Mouse (Mus musculus): ENCODE measurements at regions not wholly inside any gene's neighbourhood (a gene's known extent, or its start where the extent isn't known, plus 50 kb on each side); places are given as distances from the start of the nearest gene placed in this dataset.

DNA sequence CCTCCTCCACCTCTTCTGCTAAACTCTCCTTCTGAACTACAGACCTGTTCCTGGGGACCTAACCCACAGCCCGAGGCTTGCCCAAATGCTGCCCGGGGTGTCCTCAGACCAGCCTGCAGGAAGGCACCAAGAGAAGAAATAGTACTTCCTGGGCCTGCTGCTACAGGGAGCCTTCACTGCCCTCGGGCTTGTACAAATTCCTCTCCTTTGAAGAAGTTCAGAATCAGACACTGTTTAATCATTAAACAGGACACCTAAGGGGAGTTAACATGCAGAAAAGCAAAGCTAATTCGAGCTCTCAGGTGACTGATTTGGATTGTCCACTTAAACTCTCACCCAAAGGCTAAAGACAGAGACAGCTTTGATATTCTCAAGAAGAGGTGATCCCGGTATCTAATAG, 651.8 kb downstream of the Dhx35 start:
- 58% methylated on average over 5 of the region's 5 CpGs for WGBS
- H3K27ac ChIP-seq (ENCODE audit: low read depth, low read length): no peak overlapping the region
- no peak overlapping the region for H3K4me3 ChIP-seq (ENCODE audit: low read depth, low read length)
- H3K27me3 ChIP-seq (replicated peaks; ENCODE audit: control insufficient read depth, insufficient read depth, low read length): no peaks in the 10 kb centered on the region
- no peak for DNase-seq (ENCODE audit: low spot score)
- no peaks in the 10 kb centered on the region for H3K4me1 ChIP-seq (replicated peaks; ENCODE audit: control insufficient read depth, insufficient read depth, low read length)
- no peaks in the 10 kb centered on the region for H3K9me3 ChIP-seq (ENCODE audit: control insufficient read depth, low read length)
- ATAC-seq (replicated peaks; ENCODE audit: low FRiP score): no peak
- no peaks in the 10 kb centered on the region for H3K36me3 ChIP-seq (ENCODE audit: control insufficient read depth, insufficient read depth, low read length)
- no peak overlapping the region for H3K4me2 ChIP-seq
- no peak overlapping the region for H3K9ac ChIP-seq (ENCODE audit: low read depth, low read length)

DNA sequence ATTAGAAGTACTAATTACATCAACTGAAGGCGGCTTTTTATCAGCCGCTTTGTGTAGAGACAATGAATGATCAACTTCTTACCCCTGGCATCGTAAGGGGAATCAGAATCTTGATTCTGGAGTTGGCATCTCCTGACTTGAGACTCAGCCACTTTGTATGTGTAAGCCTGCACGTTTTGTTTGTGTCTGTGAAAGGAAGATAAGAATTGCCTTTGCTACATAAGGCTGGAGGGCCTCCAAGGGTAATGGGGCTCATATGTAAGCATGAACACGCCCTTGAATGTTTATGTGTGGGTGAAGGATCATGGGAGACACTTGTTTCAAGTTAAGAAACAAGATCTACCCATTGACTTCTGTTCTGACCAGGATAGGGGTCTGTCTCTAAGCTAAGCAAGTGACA, 652.3 kb downstream of the Dhx35 start:
- Histone ChIP-seq H3K9me3 (ENCODE audit: control insufficient read depth, low read length) (no peaks in the 10 kb centered on the region), H3K4me3 (ENCODE audit: low read depth, low read length) (no peak overlapping the region), H3K4me1 (replicated peaks; ENCODE audit: control insufficient read depth, insufficient read depth, low read length) (no peaks in the 10 kb centered on the region), H3K9ac (ENCODE audit: low read depth, low read length) (no peak overlapping the region), H3K4me2 (no peak overlapping the region), H3K27ac (ENCODE audit: low read depth, low read length) (no peak overlapping the region), H3K36me3 (ENCODE audit: control insufficient read depth, insufficient read depth, low read length) (no peaks in the 10 kb centered on the region), H3K27me3 (replicated peaks; ENCODE audit: control insufficient read depth, insufficient read depth, low read length) (no peaks in the 10 kb centered on the region)
- DNase-seq (ENCODE audit: low spot score) (no peak), ATAC-seq (replicated peaks; ENCODE audit: low FRiP score) (no peak)
- 61% methylated on average over 5 of the region's 5 CpGs for WGBS

DNA sequence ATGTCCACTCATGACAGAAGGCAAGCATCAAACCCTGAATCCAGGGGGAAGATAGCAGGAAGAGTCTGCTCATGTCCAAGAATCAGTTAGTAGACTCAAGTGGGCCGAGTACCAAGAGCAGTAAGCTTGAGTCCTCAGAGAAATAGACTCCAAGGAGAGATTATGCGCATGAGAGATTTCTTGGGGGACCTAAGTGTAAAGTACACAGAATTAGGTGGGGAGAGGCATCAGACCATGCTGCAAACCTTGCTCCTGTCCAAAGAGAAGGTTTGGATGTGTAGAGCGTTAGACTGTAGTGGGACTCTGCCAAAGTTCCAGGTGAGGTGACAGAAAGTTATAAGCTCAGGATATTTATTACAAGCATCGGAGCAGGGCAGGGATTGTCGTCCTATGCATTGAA, 654.4 kb downstream of the Dhx35 start:
- Histone ChIP-seq H3K27me3 (replicated peaks; ENCODE audit: control insufficient read depth, insufficient read depth, low read length) (no peaks in the 10 kb centered on the region), H3K27ac (ENCODE audit: low read depth, low read length) (no peak overlapping the region), H3K4me1 (replicated peaks; ENCODE audit: control insufficient read depth, insufficient read depth, low read length) (no peaks in the 10 kb centered on the region), H3K4me3 (ENCODE audit: low read depth, low read length) (no peak overlapping the region), H3K36me3 (ENCODE audit: control insufficient read depth, insufficient read depth, low read length) (no peaks in the 10 kb centered on the region), H3K9me3 (ENCODE audit: control insufficient read depth, low read length) (no peaks in the 10 kb centered on the region), H3K9ac (ENCODE audit: low read depth, low read length) (no peak overlapping the region), H3K4me2 (no peak overlapping the region)
- DNase-seq (ENCODE audit: low spot score) (no peak), ATAC-seq (replicated peaks; ENCODE audit: low FRiP score) (no peak)
- WGBS: 87% methylated on average over 5 of the region's 5 CpGs

- no peak for ATAC-seq (replicated peaks; ENCODE audit: low FRiP score)
- Histone ChIP-seq H3K36me3 (ENCODE audit: control insufficient read depth, insufficient read depth, low read length) (no peaks in the 10 kb centered on the region), H3K27ac (ENCODE audit: low read depth, low read length) (no peak overlapping the region), H3K9ac (ENCODE audit: low read depth, low read length) (no peak overlapping the region), H3K4me3 (ENCODE audit: low read depth, low read length) (no peak overlapping the region), H3K27me3 (replicated peaks; ENCODE audit: control insufficient read depth, insufficient read depth, low read length) (no peaks in the 10 kb centered on the region), H3K4me2 (no peak overlapping the region), H3K4me1 (replicated peaks; ENCODE audit: control insufficient read depth, insufficient read depth, low read length) (no peaks in the 10 kb centered on the region), H3K9me3 (ENCODE audit: control insufficient read depth, low read length) (no peaks in the 10 kb centered on the region)
- WGBS: 59% methylated on average over 9 of the region's 9 CpGs
- no peak for DNase-seq (ENCODE audit: low spot score)
Measured at GRCm38 (mm10) chr2:159451439-159451838, 656.8 kb downstream of the Dhx35 start.

GRCm38 (mm10) chr2:159481399-159482080, 686.9 kb downstream of the Dhx35 start:
- no peaks in the 10 kb centered on the region for H3K36me3 ChIP-seq (ENCODE audit: control insufficient read depth, insufficient read depth, low read length)
- ATAC-seq (replicated peaks; ENCODE audit: low FRiP score) (no peak), DNase-seq (ENCODE audit: low spot score) (no peak)
- no peak overlapping the region for H3K4me3 ChIP-seq (ENCODE audit: low read depth, low read length)
- H3K9me3 ChIP-seq (ENCODE audit: control insufficient read depth, low read length): no peaks in the 10 kb centered on the region
- no peak overlapping the region for H3K9ac ChIP-seq (ENCODE audit: low read depth, low read length)
- H3K27me3 ChIP-seq (replicated peaks; ENCODE audit: control insufficient read depth, insufficient read depth, low read length): no peaks in the 10 kb centered on the region
- no peak overlapping the region for H3K4me2 ChIP-seq
- H3K4me1 ChIP-seq (replicated peaks; ENCODE audit: control insufficient read depth, insufficient read depth, low read length): no peaks in the 10 kb centered on the region
- 74% methylated on average over 6 of the region's 6 CpGs for WGBS
- no peak overlapping the region for H3K27ac ChIP-seq (ENCODE audit: low read depth, low read length)

- Histone ChIP-seq H3K9ac (ENCODE audit: low read depth, low read length) (no peak overlapping the region), H3K27ac (ENCODE audit: low read depth, low read length) (no peak overlapping the region), H3K36me3 (ENCODE audit: control insufficient read depth, insufficient read depth, low read length) (no peaks in the 10 kb centered on the region), H3K9me3 (ENCODE audit: control insufficient read depth, low read length) (no peaks in the 10 kb centered on the region), H3K4me2 (no peak overlapping the region), H3K4me3 (ENCODE audit: low read depth, low read length) (no peak overlapping the region), H3K27me3 (replicated peaks; ENCODE audit: control insufficient read depth, insufficient read depth, low read length) (no peaks in the 10 kb centered on the region), H3K4me1 (replicated peaks; ENCODE audit: control insufficient read depth, insufficient read depth, low read length) (no peaks in the 10 kb centered on the region)
- 72% methylated on average over 3 of the region's 3 CpGs for WGBS
- ATAC-seq (replicated peaks; ENCODE audit: low FRiP score) (no peak), DNase-seq (ENCODE audit: low spot score) (no peak)
Measured at GRCm38 (mm10) chr2:159491090-159491489, 696.5 kb downstream of the Dhx35 start.

- no peaks in the 10 kb centered on the region for H3K36me3 ChIP-seq (ENCODE audit: control insufficient read depth, insufficient read depth, low read length)
- H3K27ac ChIP-seq (ENCODE audit: low read depth, low read length): no peak overlapping the region
- no peak overlapping the region for H3K4me3 ChIP-seq (ENCODE audit: low read depth, low read length)
- ATAC-seq (replicated peaks; ENCODE audit: low FRiP score) (no peak), DNase-seq (ENCODE audit: low spot score) (no peak)
- H3K4me2 ChIP-seq: no peak overlapping the region
- H3K9me3 ChIP-seq (ENCODE audit: control insufficient read depth, low read length): no peaks in the 10 kb centered on the region
- H3K4me1 ChIP-seq (replicated peaks; ENCODE audit: control insufficient read depth, insufficient read depth, low read length): no peaks in the 10 kb centered on the region
- 58% methylated on average over 2 of the region's 2 CpGs for WGBS
- H3K9ac ChIP-seq (ENCODE audit: low read depth, low read length): no peak overlapping the region
- no peaks in the 10 kb centered on the region for H3K27me3 ChIP-seq (replicated peaks; ENCODE audit: control insufficient read depth, insufficient read depth, low read length)
Measured at GRCm38 (mm10) chr2:159498691-159499090, 704.1 kb downstream of the Dhx35 start.

- H3K36me3 ChIP-seq (ENCODE audit: control insufficient read depth, insufficient read depth, low read length): no peaks in the 10 kb centered on the region
- ATAC-seq (replicated peaks; ENCODE audit: low FRiP score): no peak
- no peaks in the 10 kb centered on the region for H3K4me1 ChIP-seq (replicated peaks; ENCODE audit: control insufficient read depth, insufficient read depth, low read length)
- no peaks in the 10 kb centered on the region for H3K9me3 ChIP-seq (ENCODE audit: control insufficient read depth, low read length)
- no peak overlapping the region for H3K4me3 ChIP-seq (ENCODE audit: low read depth, low read length)
- DNase-seq (ENCODE audit: low spot score): no peak
- no peaks in the 10 kb centered on the region for H3K27me3 ChIP-seq (replicated peaks; ENCODE audit: control insufficient read depth, insufficient read depth, low read length)
- H3K9ac ChIP-seq (ENCODE audit: low read depth, low read length): no peak overlapping the region
- H3K27ac ChIP-seq (ENCODE audit: low read depth, low read length): no peak overlapping the region
- H3K4me2 ChIP-seq: no peak overlapping the region
- 67% methylated on average over 3 of the region's 3 CpGs for WGBS
Measured at GRCm38 (mm10) chr2:159501039-159501438, 706.4 kb downstream of the Dhx35 start.

- DNase-seq (ENCODE audit: low spot score) (no peak), ATAC-seq (replicated peaks; ENCODE audit: low FRiP score) (no peak)
- H3K4me2 ChIP-seq: no peak overlapping the region
- WGBS: 60% methylated on average over 4 of the region's 4 CpGs
- H3K9me3 ChIP-seq (ENCODE audit: control insufficient read depth, low read length): no peaks in the 10 kb centered on the region
- H3K36me3 ChIP-seq (ENCODE audit: control insufficient read depth, insufficient read depth, low read length): no peaks in the 10 kb centered on the region
- no peaks in the 10 kb centered on the region for H3K4me1 ChIP-seq (replicated peaks; ENCODE audit: control insufficient read depth, insufficient read depth, low read length)
- H3K4me3 ChIP-seq (ENCODE audit: low read depth, low read length): no peak overlapping the region
- H3K27me3 ChIP-seq (replicated peaks; ENCODE audit: control insufficient read depth, insufficient read depth, low read length): no peaks in the 10 kb centered on the region
- no peak overlapping the region for H3K27ac ChIP-seq (ENCODE audit: low read depth, low read length)
- no peak overlapping the region for H3K9ac ChIP-seq (ENCODE audit: low read depth, low read length)
Measured at GRCm38 (mm10) chr2:159519066-159519465, 724.5 kb downstream of the Dhx35 start.
